17 mouse cellular contexts compared by ENCODE assay signal in the genomic region with DNA sequence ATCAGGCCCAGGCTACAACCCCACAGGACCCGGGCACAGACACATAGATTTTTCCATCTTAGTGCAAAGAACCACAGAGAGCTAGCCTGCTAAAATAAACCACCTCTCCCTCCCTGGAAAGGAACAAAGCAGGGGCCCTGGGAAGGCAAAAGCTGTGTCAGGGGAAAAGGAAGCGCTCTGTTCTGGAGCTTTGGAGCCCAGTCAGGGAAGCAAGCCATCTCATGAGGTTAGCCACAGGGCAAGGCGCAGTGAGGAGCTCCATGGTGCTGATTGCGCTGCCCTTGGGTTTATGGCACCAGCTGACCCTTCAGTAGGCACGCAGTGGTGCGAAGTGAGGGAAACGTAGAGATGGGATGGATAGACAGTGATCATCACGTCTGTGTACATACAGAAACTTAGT. TPM values are rescaled to one million over a fixed set of nuclear protein-coding genes. Genes with fewer than 3 reads are reported as not detected.
DNase-seq lines count a peak whose midpoint lies in the region; ATAC-seq and TF ChIP-seq lines count a peak whose summit lies in the region.
"Had no signal": no experiment of that assay in that cellular context is flagged by ENCODE, and none has a peak within 500 bp of the region (broad histone marks: within the 10 kb centered on the region; RNA-seq: fewer than 3 reads in every experiment).

No protein-coding gene starts in this region.

- intact Hi-C loops in heart, adult 2 months (cut with DNase I): no loop called here
- intact Hi-C loops in heart, postnatal 14 days (cut with DNase I): no loop called here

- TF ChIP-seq EP300 in heart, adult 2 months (IDR thresholded peaks at IDR 0.05; ENCODE audit: insufficient read depth, low read depth, low read length): no peak
- TF ChIP-seq EP300 in CH12.LX (IDR thresholded peaks at IDR 0.05; ENCODE audit: low read length): no peak

- H3K36me3 ChIP-seq in heart, adult 2 months (ENCODE audit: control insufficient read depth, insufficient read depth, low read length): no peaks in the 10 kb centered on the region
- no peaks in the 10 kb centered on the region for H3K36me3 ChIP-seq in heart, embryonic 16.5 days (ENCODE audit: control insufficient read depth, insufficient read depth)
- H3K36me3 ChIP-seq in CH12.LX (replicated peaks in 1 of 2; ENCODE audit: control insufficient read depth in 1 of 2, insufficient read depth in 1 of 2, low read length in 1 of 2): peaks cover 0 to 4% of the 10 kb centered on the region in 2 experiments
- H3K36me3 ChIP-seq: embryonic facial prominence, embryonic 13.5 days had no signal

- WGBS in heart, adult 2 months: 70% methylated on average over 8 of the region's 8 CpGs
- WGBS in heart, embryonic 16.5 days: 80% methylated on average over 8 of the region's 8 CpGs

- in situ Hi-C loops in CH12.LX (cut with MboI; ENCODE audit: low pct_ligation_motif_present, low pct_unique_long_range_greater_than_20kb, low sequenced_read_pairs): no loop called here

- H3K4me3 ChIP-seq in heart, adult 2 months: no peak overlapping the region
- H3K4me3 ChIP-seq in heart, embryonic 16.5 days (ENCODE audit: low read length): no peak overlapping the region
- no peak overlapping the region for H3K4me3 ChIP-seq in CH12.LX (replicated peaks in 1 of 3; ENCODE audit: low read depth in 2 of 3, low read length in 2 of 3, poor library complexity in 1 of 3)
- H3K4me3 ChIP-seq: embryonic facial prominence, embryonic 13.5 days had no signal

- no peaks in the 10 kb centered on the region for H3K79me2 ChIP-seq in heart, adult 2 months (replicated peaks; ENCODE audit: control insufficient read depth, insufficient read depth, low read length)
- no peaks in the 10 kb centered on the region for H3K79me2 ChIP-seq in CH12.LX (replicated peaks; ENCODE audit: control insufficient read depth, extremely low read depth, insufficient read depth, poor library complexity, severe bottlenecking)

- no peak overlapping the region for H3K9ac ChIP-seq in heart, adult 2 months (ENCODE audit: low read depth, low read length)
- no peak overlapping the region for H3K9ac ChIP-seq in heart, embryonic 16.5 days (ENCODE audit: low read length)
- peak overlapping the region; percentile 72 for H3K9ac ChIP-seq in CH12.LX (ENCODE audit: insufficient read depth, low read depth)
- H3K9ac ChIP-seq: embryonic facial prominence, embryonic 13.5 days had no signal

- H3K27ac ChIP-seq in heart, adult 2 months: no peak overlapping the region
- H3K27ac ChIP-seq in heart, embryonic 16.5 days (ENCODE audit: low read length): peak overlapping the region; percentile 59; the same call in 1 of the 2 replicates
- H3K27ac ChIP-seq in CH12.LX (ENCODE audit: insufficient read depth, low read depth): peak overlapping the region; percentile 97
- H3K27ac ChIP-seq: embryonic facial prominence, embryonic 13.5 days had no signal

- no peaks in the 10 kb centered on the region for H3K4me1 ChIP-seq in heart, adult 2 months (ENCODE audit: control insufficient read depth, insufficient read depth, low read length)
- peaks cover 23% of the 10 kb centered on the region for H3K4me1 ChIP-seq in heart, embryonic 16.5 days (ENCODE audit: control insufficient read depth, insufficient read depth, low read length)
- H3K4me1 ChIP-seq in CH12.LX (ENCODE audit: control insufficient read depth in 1 of 2, insufficient read depth in 2 of 2): peaks cover 20 to 54% of the 10 kb centered on the region in 2 experiments
- H3K4me1 ChIP-seq: embryonic facial prominence, embryonic 13.5 days had no signal

- TF ChIP-seq RAD21 in CH12.LX (IDR thresholded peaks at IDR 0.05; ENCODE audit: low read depth, low read length): no peak

- dilution Hi-C loops in CH12.LX (cut with MboI; ENCODE audit: extremely low pct_ligation_motif_present, extremely low pct_unique_long_range_greater_than_20kb, low sequenced_read_pairs): no loop called here

- no peak for ATAC-seq in heart, embryonic 16.5 days (replicated peaks; ENCODE audit: extremely low read depth, insufficient read depth, low FRiP score)
- ATAC-seq: forebrain, embryonic 14.5 days; hindbrain, embryonic 16.5 days; intestine, embryonic 16.5 days had no signal

- TF ChIP-seq POLR2A in heart, adult 2 months (IDR thresholded peaks at IDR 0.05; ENCODE audit: insufficient read depth, low read depth, low read length): no peak
- TF ChIP-seq POLR2A in CH12.LX (IDR thresholded peaks at IDR 0.05; ENCODE audit: low read depth, low read length): no peak

- no peak overlapping the region for H3K4me2 ChIP-seq in heart, embryonic 16.5 days (ENCODE audit: low read depth, low read length)
- peak overlapping the region; percentile 74; the same call in 1 of the 2 replicates for H3K4me2 ChIP-seq in CH12.LX (ENCODE audit: insufficient read depth, low read depth, poor library complexity, severe bottlenecking)
- H3K4me2 ChIP-seq: embryonic facial prominence, embryonic 13.5 days had no signal

- H3K9me3 ChIP-seq in heart, embryonic 16.5 days (replicated peaks; ENCODE audit: control insufficient read depth, low read length): no peaks in the 10 kb centered on the region
- H3K9me3 ChIP-seq in CH12.LX (replicated peaks; ENCODE audit: low read length): no peaks in the 10 kb centered on the region
- H3K9me3 ChIP-seq: embryonic facial prominence, embryonic 13.5 days had no signal

- peak; percentile 77 for DNase-seq in heart, adult 11 months
- DNase-seq in heart, adult 2 months: no peak
- DNase-seq in heart, postnatal 14 days: no peak
- DNase-seq in CH12.LX (ENCODE audit: extremely low read depth): no peak
- peak; percentile 16 for DNase-seq in gastrocnemius, postnatal 10 days
- DNase-seq in right cerebral cortex, postnatal 14 days: no peak
- DNase-seq: B cell, adult 2 months; cerebellum, adult 9-11 months; kidney, postnatal 36 days; liver; lung, adult 18-20 months; lung, postnatal 14 days had no signal

- no peak for TF ChIP-seq CTCF in heart, adult 2 months (IDR thresholded peaks at IDR 0.05)
- no peak for TF ChIP-seq CTCF in CH12.LX (conservative IDR thresholded peaks at IDR 0.05 in 1 of 2, IDR thresholded peaks at IDR 0.05 in 1 of 2; ENCODE audit: low read depth in 2 of 2, low read length in 2 of 2)

- no peaks in the 10 kb centered on the region for H3K27me3 ChIP-seq in heart, adult 2 months (ENCODE audit: control insufficient read depth, insufficient read depth, low read length)
- H3K27me3 ChIP-seq in heart, embryonic 16.5 days (ENCODE audit: control insufficient read depth, insufficient read depth, low read length): no peaks in the 10 kb centered on the region
- no peaks in the 10 kb centered on the region for H3K27me3 ChIP-seq in CH12.LX (replicated peaks)
- H3K27me3 ChIP-seq: embryonic facial prominence, embryonic 13.5 days had no signal

TF ChIP-seq in CH12.LX, 34 proteins besides CTCF, POLR2A, EP300 and RAD21:
- TF ChIP-seq SIN3A (IDR thresholded peaks at IDR 0.05; ENCODE audit: low read length) (peak; percentile 28; the same call in 1 of the 2 replicates), MAFK (IDR thresholded peaks at IDR 0.05; ENCODE audit: insufficient replicate concordance, low read length) (no peak)
TF ChIP-seq in CH12.LX: peak in this region for 1.

RNA-seq across cellular contexts. Expression of a gene that starts 16.2 kb away (rescaled TPM):
- 10 to 100 TPM; 32.8 to 36.4 TPM for total RNA-seq in heart, adult 2 months (2021)
- 13.0 and 23.3 TPM in 2 replicates for polyA plus RNA-seq in heart, adult 2 months (2012; rRNA removed)
- 23.3 and 25.5 TPM in 2 replicates for polyA plus RNA-seq in heart, embryonic 16.5 days (2015; fragmentation: Nextera tagmentation; extraction: Ambion mirVana)
- 10 to 100 TPM; 23.1 to 24.7 TPM for total RNA-seq in heart, postnatal 14 days (2021)
- total RNA-seq in CH12.LX (2012; rRNA removed): 17.6 and 29.3 TPM in 2 replicates
- 41.7 and 45.0 TPM in 2 replicates for total RNA-seq in CH12.LX (2014; rRNA removed)
- polyA plus RNA-seq in CH12.LX (2012; ENCODE audit: insufficient read length, low read depth): 27.2 and 47.1 TPM in 2 replicates
- total RNA-seq in gastrocnemius, postnatal 10 days (2021): 10 to 100 TPM; 55.6 to 58.0 TPM

RNA-seq across cellular contexts. Expression of a gene that starts 22.6 kb away (rescaled TPM):
- total RNA-seq in heart, adult 2 months (2021): 1 to 10 TPM; 2.3 to 2.5 TPM
- polyA plus RNA-seq in heart, adult 2 months (2012; rRNA removed): 5.4 and 9.7 TPM in 2 replicates
- polyA plus RNA-seq in heart, embryonic 16.5 days (2015; fragmentation: Nextera tagmentation; extraction: Ambion mirVana): 8.0 and 8.3 TPM in 2 replicates
- 1 to 10 TPM; 3.9 to 4.0 TPM for total RNA-seq in heart, postnatal 14 days (2021)
- total RNA-seq in CH12.LX (2012; rRNA removed) (9.1 and 9.8 TPM in 2 replicates), CH12.LX (2014; rRNA removed) (10.1 and 10.2 TPM in 2 replicates)
- 7.5 and 9.7 TPM in 2 replicates for polyA plus RNA-seq in CH12.LX (2012; ENCODE audit: insufficient read length, low read depth)
- 1 to 10 TPM; 3.1 to 4.0 TPM for total RNA-seq in gastrocnemius, postnatal 10 days (2021)

RNA-seq across cellular contexts. Expression of a gene that starts 22.7 kb away (rescaled TPM):
- 10 to 100 TPM; 35.3 to 37.6 TPM for total RNA-seq in heart, adult 2 months (2021)
- polyA plus RNA-seq in heart, adult 2 months (2012; rRNA removed): 29.5 and 31.5 TPM in 2 replicates
- polyA plus RNA-seq in heart, embryonic 16.5 days (2015; fragmentation: Nextera tagmentation; extraction: Ambion mirVana): 89.5 and 94.1 TPM in 2 replicates
- 10 to 100 TPM; 46.5 to 52.2 TPM for total RNA-seq in heart, postnatal 14 days (2021)
- 122 and 131 TPM in 2 replicates for total RNA-seq in CH12.LX (2012; rRNA removed)
- total RNA-seq in CH12.LX (2014; rRNA removed): 175 and 188 TPM in 2 replicates
- polyA plus RNA-seq in CH12.LX (2012; ENCODE audit: insufficient read length, low read depth): 110 and 125 TPM in 2 replicates
- 10 to 100 TPM; 31.7 to 37.6 TPM for total RNA-seq in gastrocnemius, postnatal 10 days (2021)

RNA-seq across cellular contexts. Expression of a gene that starts 58.7 kb away (rescaled TPM):
- total RNA-seq in heart, adult 2 months (2021): 10 to 100 TPM; 10.9 to 11.1 TPM
- 4.7 and 7.4 TPM in 2 replicates for polyA plus RNA-seq in heart, adult 2 months (2012; rRNA removed)
- polyA plus RNA-seq in heart, embryonic 16.5 days (2015; fragmentation: Nextera tagmentation; extraction: Ambion mirVana): 26.8 and 27.9 TPM in 2 replicates
- 10 to 100 TPM in 1 of 2 experiments, 1 to 10 TPM in 1; 9.8 to 11.5 TPM for total RNA-seq in heart, postnatal 14 days (2021)
- total RNA-seq in CH12.LX (2012; rRNA removed) (20.6 and 24.1 TPM in 2 replicates), CH12.LX (2014; rRNA removed) (73.7 and 76.0 TPM in 2 replicates)
- 24.7 and 29.2 TPM in 2 replicates for polyA plus RNA-seq in CH12.LX (2012; ENCODE audit: insufficient read length, low read depth)
- 1 to 10 TPM; 3.2 to 3.9 TPM for total RNA-seq in gastrocnemius, postnatal 10 days (2021)

Comparison
In these comparisons a context has a peak if more than half of its experiments do, and no peak if none do; other contexts are left out.
1. DNase-seq: peak in heart, adult 11 months (single experiment) and gastrocnemius, postnatal 10 days (single experiment); none in heart, adult 2 months (0 of 2), heart, postnatal 14 days (0 of 2), CH12.LX (single experiment) and right cerebral cortex, postnatal 14 days (single experiment).